Mouse (Mus musculus): ENCODE measurements around the gene Ifi211. TPM values are rescaled to one million over a fixed set of nuclear protein-coding genes. Genes with fewer than 3 reads are reported as not detected.
"Not testable (repeated sequence)": the region's sequence is repeated elsewhere in the genome, so short reads cannot be mapped to it uniquely, and the experiment has no call there.

The Ifi211 gene
- polyA plus RNA-seq (2015; fragmentation: Nextera tagmentation; extraction: Ambion mirVana), result 0.92 and 1.2 TPM in 2 replicates

GRCm38 (mm10) chr1:173912548-173913255 is at the start of gene Ifi211:
TSS of gene Ifi211 (minus strand) at chr1:173913046.
- not testable (repeated sequence) for ATAC-seq (ENCODE audit: insufficient read depth, low FRiP score, low read depth); H3K36me3 ChIP-seq; H3K4me3 ChIP-seq (replicated peaks); H3K27ac ChIP-seq; H3K9me3 ChIP-seq; H3K9ac ChIP-seq; H3K4me1 ChIP-seq; H3K27me3 ChIP-seq (replicated peaks); H3K4me2 ChIP-seq
- WGBS, result 68% methylated on average over 6 of the region's 6 CpGs

GRCm38 (mm10) chr1:173961491-173961890 is 48.6 kb upstream of the Ifi211 start:
- H3K4me1 ChIP-seq; H3K27me3 ChIP-seq (replicated peaks); H3K27ac ChIP-seq; H3K4me2 ChIP-seq; ATAC-seq (ENCODE audit: insufficient read depth, low FRiP score, low read depth); H3K4me3 ChIP-seq (replicated peaks); H3K36me3 ChIP-seq; H3K9ac ChIP-seq; H3K9me3 ChIP-seq: not testable (repeated sequence)
- 64% methylated on average over 1 of the region's 1 CpGs for WGBS

DNA sequence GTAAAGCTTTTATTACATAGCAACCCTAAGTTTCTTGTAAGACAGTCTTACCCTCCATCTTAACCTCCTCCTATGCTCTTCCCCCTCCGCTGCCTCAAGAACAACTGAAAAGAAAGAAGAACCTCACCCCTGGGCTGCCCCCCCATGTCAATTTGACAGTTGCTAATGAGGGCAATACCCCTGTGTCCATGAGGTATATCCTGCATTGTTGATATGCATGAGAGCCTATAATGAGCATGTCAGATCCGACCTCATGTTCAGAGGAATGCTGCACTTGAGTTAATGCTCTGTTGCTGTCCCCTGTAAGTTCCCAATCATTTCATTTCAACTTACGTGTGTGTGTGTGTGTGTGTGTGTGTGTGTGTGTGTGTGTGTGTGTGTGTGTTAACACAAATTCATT is 47.2 kb upstream of the Ifi211 start:
- 74% methylated on average over 3 of the region's 3 CpGs for whole genome bisulfite sequencing
- H3K4me1 ChIP-seq; H3K27ac ChIP-seq; H3K27me3 ChIP-seq (replicated peaks); ATAC-seq (ENCODE audit: insufficient read depth, low FRiP score, low read depth); H3K4me3 ChIP-seq (replicated peaks); H3K4me2 ChIP-seq; H3K9ac ChIP-seq; H3K36me3 ChIP-seq; H3K9me3 ChIP-seq: not testable (repeated sequence)

GRCm38 (mm10) chr1:173955839-173956527 is 43.1 kb upstream of the Ifi211 start:
- H3K36me3 ChIP-seq; H3K27ac ChIP-seq; H3K4me1 ChIP-seq; H3K9me3 ChIP-seq; H3K27me3 ChIP-seq (replicated peaks); H3K4me3 ChIP-seq (replicated peaks); H3K9ac ChIP-seq; H3K4me2 ChIP-seq; ATAC-seq (ENCODE audit: insufficient read depth, low FRiP score, low read depth): not testable (repeated sequence)
- 28% methylated on average over 3 of the region's 3 CpGs for WGBS

- no peak overlapping the region for H3K4me3 ChIP-seq (replicated peaks)
- no peak overlapping the region for H3K4me2 ChIP-seq
- H3K27ac ChIP-seq, result no peak overlapping the region
- H3K36me3 ChIP-seq, result no peaks in the 10 kb centered on the region
- WGBS, result 79% methylated on average over 2 of the region's 2 CpGs
- no peak overlapping the region for H3K9ac ChIP-seq
- no peaks in the 10 kb centered on the region for H3K4me1 ChIP-seq
- H3K27me3 ChIP-seq (replicated peaks), result no peaks in the 10 kb centered on the region
- ATAC-seq (ENCODE audit: insufficient read depth, low FRiP score, low read depth), result no peak
- H3K9me3 ChIP-seq, result no peaks in the 10 kb centered on the region
Observed at GRCm38 (mm10) chr1:173955071-173955796, 42.4 kb upstream of the Ifi211 start.

- no peaks in the 10 kb centered on the region for H3K36me3 ChIP-seq
- no peaks in the 10 kb centered on the region for H3K27me3 ChIP-seq (replicated peaks)
- no peaks in the 10 kb centered on the region for H3K9me3 ChIP-seq
- no peak for ATAC-seq (ENCODE audit: insufficient read depth, low FRiP score, low read depth)
- H3K4me3 ChIP-seq (replicated peaks), result no peak overlapping the region
- no peak overlapping the region for H3K9ac ChIP-seq
- WGBS, result 68% methylated on average over 1 of the region's 1 CpGs
- H3K27ac ChIP-seq, result no peak overlapping the region
- no peak overlapping the region for H3K4me2 ChIP-seq
- H3K4me1 ChIP-seq, result no peaks in the 10 kb centered on the region
Observed at GRCm38 (mm10) chr1:173953563-173953962, 40.7 kb upstream of the Ifi211 start.

DNA sequence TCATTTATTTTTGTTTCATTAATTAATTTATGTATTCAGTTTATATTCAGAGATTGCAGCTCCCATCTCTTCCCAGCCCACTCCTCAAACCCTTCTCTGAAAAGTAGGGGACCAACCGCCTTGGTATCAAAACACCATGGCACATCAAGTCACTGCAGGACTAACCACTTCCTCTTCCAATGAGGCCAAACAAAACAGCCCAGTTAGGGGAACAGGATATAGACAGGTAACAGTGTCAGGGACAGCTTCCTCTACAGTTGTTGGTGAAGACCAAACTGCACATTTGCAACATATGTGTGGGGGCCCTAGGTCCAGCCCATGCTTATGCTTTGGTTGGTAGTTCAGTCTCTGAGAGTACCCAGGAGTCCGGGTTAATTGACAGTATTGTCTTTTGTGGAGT is 36.2 kb upstream of the Ifi211 start:
- not testable (repeated sequence) for ATAC-seq (ENCODE audit: insufficient read depth, low FRiP score, low read depth); H3K36me3 ChIP-seq; H3K27me3 ChIP-seq (replicated peaks); H3K4me3 ChIP-seq (replicated peaks); H3K9ac ChIP-seq; H3K9me3 ChIP-seq; H3K4me2 ChIP-seq; H3K4me1 ChIP-seq; H3K27ac ChIP-seq
- WGBS, result 71% methylated on average over 2 of the region's 2 CpGs

- H3K36me3 ChIP-seq; H3K27me3 ChIP-seq (replicated peaks); ATAC-seq (ENCODE audit: insufficient read depth, low FRiP score, low read depth); H3K9ac ChIP-seq; H3K4me2 ChIP-seq; H3K4me3 ChIP-seq (replicated peaks); H3K4me1 ChIP-seq; H3K9me3 ChIP-seq; H3K27ac ChIP-seq: not testable (repeated sequence)
Observed at GRCm38 (mm10) chr1:173942780-173943066, 29.9 kb upstream of the Ifi211 start.

- not testable (repeated sequence) for ATAC-seq (ENCODE audit: insufficient read depth, low FRiP score, low read depth); H3K36me3 ChIP-seq; H3K4me3 ChIP-seq (replicated peaks); H3K4me1 ChIP-seq; H3K27ac ChIP-seq; H3K9me3 ChIP-seq; H3K4me2 ChIP-seq; H3K9ac ChIP-seq; H3K27me3 ChIP-seq (replicated peaks)
- WGBS, result 55% methylated on average over 3 of the region's 3 CpGs
Observed at GRCm38 (mm10) chr1:173941924-173942779, 29.3 kb upstream of the Ifi211 start, which contains the start of the genes Mndal and Ifi203. TSS of gene Mndal (minus strand) at chr1:173942491. TSS of gene Ifi203 (minus strand) at chr1:173942672.

- ATAC-seq (ENCODE audit: insufficient read depth, low FRiP score, low read depth); H3K4me2 ChIP-seq; H3K36me3 ChIP-seq; H3K4me3 ChIP-seq (replicated peaks); H3K27ac ChIP-seq; H3K9ac ChIP-seq; H3K4me1 ChIP-seq; H3K27me3 ChIP-seq (replicated peaks); H3K9me3 ChIP-seq: not testable (repeated sequence)
- WGBS, result 88% methylated on average over 2 of the region's 2 CpGs
Observed at GRCm38 (mm10) chr1:173941522-173941921, 28.7 kb upstream of the Ifi211 start.

- not testable (repeated sequence) for H3K4me3 ChIP-seq (replicated peaks); H3K27ac ChIP-seq; H3K27me3 ChIP-seq (replicated peaks); H3K9me3 ChIP-seq; H3K4me1 ChIP-seq; ATAC-seq (ENCODE audit: insufficient read depth, low FRiP score, low read depth); H3K9ac ChIP-seq; H3K4me2 ChIP-seq; H3K36me3 ChIP-seq
- 49% methylated on average over 3 of the region's 3 CpGs for WGBS
Observed at GRCm38 (mm10) chr1:173919279-173919678, 6.4 kb upstream of the Ifi211 start.
